Mouse (Mus musculus) heart, embryonic 16.5 days (tissue): ENCODE data around the gene Man1a. TPM values are rescaled to one million over a fixed set of nuclear protein-coding genes. Genes with fewer than 3 reads are reported as not detected.

Experiments
- ATAC-seq: fragments of 200-750 bp; cut with Nextera tagmentation; replicated peaks from 2 replicates; pipeline ENCODE4 v1.8.0; 2017; ENCODE audit warnings: moderate number of reproducible peaks; ENCODE audit not compliant: insufficient read depth, low FRiP score; ENCODE audit errors: extremely low read depth
- H3K27ac ChIP-seq: fragments of 300-500 bp; sonication (generic); 2 replicates; pipeline ENCODE4 v1.5.1; 2014; ENCODE audit warnings: mild to moderate bottlenecking, low read length, control low read depth, moderate library complexity
- H3K27me3 ChIP-seq: fragments of 300-500 bp; sonication (generic); 2 replicates; pipeline ENCODE4 v1.6.1; 2014; ENCODE audit warnings: low read length, mixed read lengths; ENCODE audit not compliant: control insufficient read depth, insufficient read depth
- H3K36me3 ChIP-seq: fragments of 300-500 bp; sonication (generic); 2 replicates; pipeline ENCODE4 v1.6.1; 2014; ENCODE audit not compliant: control insufficient read depth, insufficient read depth
- H3K4me1 ChIP-seq: fragments of 300-500 bp; sonication (generic); 2 replicates; pipeline ENCODE4 v1.6.1; 2014; ENCODE audit warnings: low read length, mixed read lengths; ENCODE audit not compliant: control insufficient read depth, insufficient read depth
- H3K4me2 ChIP-seq: fragments of 300-500 bp; sonication (generic); 2 replicates; pipeline ENCODE4 v1.6.1; 2014; ENCODE audit warnings: low read depth, mild to moderate bottlenecking, control low read depth, low read length
- H3K4me3 ChIP-seq: fragments of 300-500 bp; sonication (generic); 2 replicates; pipeline ENCODE4 v1.5.1; 2014; ENCODE audit warnings: mild to moderate bottlenecking, control low read depth, low read length
- H3K9ac ChIP-seq: fragments of 300-500 bp; sonication (generic); 2 replicates; pipeline ENCODE4 v1.6.1; 2014; ENCODE audit warnings: low read length, control low read depth
- H3K9me3 ChIP-seq: fragments of 300-500 bp; sonication (generic); replicated peaks from 2 replicates; pipeline ENCODE4 v1.6.1; 2016; ENCODE audit warnings: low read length; ENCODE audit not compliant: control insufficient read depth
- WGBS: fragments of 180-500 bp; shearing (Covaris S2); extraction: QIAGEN DNeasy Blood & Tissue Kit; methylation state at CpG from one replicate; pipeline ENCODE4 v1.1.7; 2014; 5-methylcytosine and 5-hydroxymethylcytosine counted together
- polyA plus RNA-seq: library from polyadenylated mRNA; unstranded; fragments of >200 nt; fragmentation: Nextera tagmentation; extraction: Ambion mirVana; gene quantifications from 2 replicates; pipeline ENCODE4 v1.2.1, GENCODE M21; 2015

The Man1a gene
- polyA plus RNA-seq, 1 experiment from 2014 or later, result 5.8 TPM

DNA sequence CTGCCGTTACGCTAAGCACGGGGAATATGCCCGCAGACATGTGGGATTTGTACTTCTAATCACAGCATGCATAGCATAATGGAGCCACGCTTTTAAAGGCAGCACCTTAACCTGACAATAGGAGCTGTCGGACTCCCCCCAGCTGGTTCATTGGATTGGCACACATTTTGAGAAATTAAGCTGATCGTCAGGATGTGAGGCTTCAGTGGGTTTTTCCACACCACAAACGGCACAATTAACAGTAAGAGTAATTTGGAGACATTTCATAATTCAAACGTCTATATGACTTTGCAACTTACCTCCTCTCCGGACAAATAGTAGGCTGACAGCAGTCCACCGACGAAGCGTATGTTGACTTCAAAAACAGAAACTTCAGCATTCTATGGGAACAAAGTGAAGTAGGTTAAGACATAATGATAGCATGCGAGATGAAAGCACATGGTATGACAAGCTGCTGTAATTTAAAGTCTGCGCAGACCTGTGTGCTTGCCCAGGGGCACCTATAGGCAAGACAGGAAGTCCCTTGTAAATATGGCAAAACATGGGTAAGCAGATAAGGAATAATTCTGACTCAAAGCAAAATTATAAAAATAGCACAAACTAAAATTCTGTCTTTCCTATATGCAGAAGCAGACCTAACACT is 62.2 kb downstream of the Man1a start:
- no peak overlapping the region for H3K4me2 ChIP-seq

DNA sequence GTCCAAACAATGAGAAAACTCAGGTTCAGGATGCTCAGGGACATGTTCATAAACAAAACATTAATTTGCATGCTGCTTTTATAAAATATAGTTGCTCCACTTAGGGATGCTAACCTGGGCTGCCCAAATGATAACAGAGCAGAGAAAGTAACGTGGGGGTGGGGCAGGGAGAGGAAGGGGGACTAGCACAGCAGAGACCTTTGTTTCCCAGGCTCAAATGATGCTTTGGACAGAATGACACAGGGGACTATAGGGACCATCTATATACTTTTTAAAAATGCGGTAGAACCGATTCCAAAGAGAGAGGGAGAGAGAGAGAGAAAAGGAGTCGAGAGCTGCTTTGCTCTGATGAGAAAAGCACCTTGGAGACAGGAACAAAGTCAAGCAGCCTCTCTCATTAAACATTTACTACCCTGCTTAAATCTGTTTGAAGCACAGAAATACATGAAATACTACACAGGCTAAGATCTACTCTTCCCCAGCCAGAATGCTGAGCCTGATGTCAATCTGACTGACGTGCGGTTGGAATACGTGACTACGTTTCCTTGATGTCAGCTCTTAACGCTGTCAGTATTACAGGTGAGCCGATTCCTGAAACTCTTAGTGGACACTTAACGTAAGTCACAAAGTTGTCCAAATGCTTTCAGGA is 63.1 kb downstream of the Man1a start:
- H3K4me1 ChIP-seq, result no peaks in the 10 kb centered on the region
- H3K36me3 ChIP-seq, result no peaks in the 10 kb centered on the region
- H3K9me3 ChIP-seq, result no peaks in the 10 kb centered on the region
- 77% methylated on average over 11 of the region's 11 CpGs for WGBS
- no peak overlapping the region for H3K4me3 ChIP-seq
- H3K4me2 ChIP-seq, result no peak overlapping the region
- H3K9ac ChIP-seq, result no peak overlapping the region
- ATAC-seq, result no peak
- no peak overlapping the region for H3K27ac ChIP-seq
- H3K27me3 ChIP-seq, result no peaks in the 10 kb centered on the region

More for the DNA sequence above, 62.2 kb downstream of the Man1a start:
- H3K27me3 ChIP-seq, result no peaks in the 10 kb centered on the region
- H3K4me3 ChIP-seq, result no peak overlapping the region
- no peaks in the 10 kb centered on the region for H3K9me3 ChIP-seq
- H3K9ac ChIP-seq, result no peak overlapping the region
- H3K4me1 ChIP-seq, result no peaks in the 10 kb centered on the region
- no peak for ATAC-seq
- no peaks in the 10 kb centered on the region for H3K36me3 ChIP-seq
- no peak overlapping the region for H3K27ac ChIP-seq
- WGBS, result 86% methylated on average over 15 of the region's 15 CpGs

DNA sequence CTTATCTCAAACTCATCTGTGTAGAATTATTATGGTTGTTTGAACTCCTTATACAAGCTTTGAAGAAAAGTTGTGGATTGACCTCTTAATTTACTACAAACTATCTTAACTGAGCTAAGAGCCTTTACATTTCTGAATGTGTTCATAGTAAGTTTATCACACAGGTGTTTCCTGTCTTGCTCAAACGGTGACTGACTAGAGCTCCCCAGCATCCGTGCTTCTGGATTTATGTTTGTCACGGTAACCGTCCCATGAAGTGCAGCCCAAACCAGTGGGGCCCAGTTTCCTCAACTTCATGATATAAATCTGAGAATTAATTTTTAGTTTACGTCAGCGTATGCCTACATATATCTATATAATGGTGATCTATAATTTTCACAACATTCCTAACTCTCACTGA is 67.3 kb downstream of the Man1a start:
- ATAC-seq, result no peak; the same call in 1 of the 2 replicates
- H3K4me3 ChIP-seq, result no peak overlapping the region
- H3K9ac ChIP-seq, result no peak overlapping the region
- no peaks in the 10 kb centered on the region for H3K27me3 ChIP-seq
- no peak overlapping the region for H3K4me2 ChIP-seq
- 61% methylated on average over 6 of the region's 6 CpGs for WGBS
- no peaks in the 10 kb centered on the region for H3K36me3 ChIP-seq
- H3K27ac ChIP-seq, result no peak overlapping the region
- no peaks in the 10 kb centered on the region for H3K9me3 ChIP-seq
- no peaks in the 10 kb centered on the region for H3K4me1 ChIP-seq

DNA sequence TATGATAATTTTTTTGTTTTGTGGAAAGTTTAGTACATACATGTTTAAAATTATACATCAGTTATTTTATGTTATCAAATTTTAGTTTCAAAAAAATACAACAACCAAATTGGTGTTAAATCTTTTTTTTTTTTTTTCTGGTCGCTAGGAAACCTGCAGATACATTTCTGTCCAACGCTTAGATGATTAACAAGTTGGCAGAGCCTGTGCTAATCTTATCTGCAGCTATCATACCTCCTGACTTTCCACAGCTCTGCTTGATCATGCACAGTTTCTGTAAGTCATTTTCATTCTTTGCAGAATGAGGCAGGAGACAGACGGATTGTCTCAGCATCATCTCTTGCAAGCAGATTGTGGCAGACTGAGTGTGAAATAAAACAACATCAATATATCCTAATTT is 69.5 kb downstream of the Man1a start:
- Histone ChIP-seq H3K27me3 (no peaks in the 10 kb centered on the region), H3K4me3 (no peak overlapping the region), H3K36me3 (no peaks in the 10 kb centered on the region), H3K9me3 (no peaks in the 10 kb centered on the region), H3K27ac (no peak overlapping the region), H3K9ac (no peak overlapping the region), H3K4me1 (no peaks in the 10 kb centered on the region), H3K4me2 (no peak overlapping the region)
- no peak for ATAC-seq
- 37% methylated on average over 3 of the region's 3 CpGs for WGBS

DNA sequence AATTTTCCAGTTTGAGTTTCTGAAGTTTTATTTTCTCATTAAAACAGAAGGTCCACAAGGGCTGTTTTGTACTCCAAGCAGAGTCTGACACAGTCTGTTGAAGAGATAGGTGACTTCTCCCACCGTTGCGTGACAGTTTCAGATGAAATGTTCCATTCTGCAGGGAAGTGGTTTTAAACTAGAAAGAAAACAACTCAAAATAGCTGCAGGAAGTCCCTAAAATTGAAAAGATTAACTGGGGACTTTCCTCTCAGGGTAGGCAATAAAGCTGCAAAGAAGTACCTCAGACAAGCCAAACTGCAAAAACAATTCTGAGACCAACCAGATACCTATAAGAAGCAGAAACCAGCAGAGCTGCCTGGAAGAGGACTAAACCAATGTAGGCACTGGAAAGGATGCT is 70.6 kb downstream of the Man1a start:
- no peaks in the 10 kb centered on the region for H3K4me1 ChIP-seq
- H3K27ac ChIP-seq, result no peak overlapping the region
- H3K36me3 ChIP-seq, result no peaks in the 10 kb centered on the region
- ATAC-seq, result no peak
- H3K9me3 ChIP-seq, result no peaks in the 10 kb centered on the region
- H3K27me3 ChIP-seq, result no peaks in the 10 kb centered on the region
- 75% methylated on average over 2 of the region's 2 CpGs for WGBS
- H3K4me3 ChIP-seq, result no peak overlapping the region
- H3K4me2 ChIP-seq, result no peak overlapping the region
- no peak overlapping the region for H3K9ac ChIP-seq

DNA sequence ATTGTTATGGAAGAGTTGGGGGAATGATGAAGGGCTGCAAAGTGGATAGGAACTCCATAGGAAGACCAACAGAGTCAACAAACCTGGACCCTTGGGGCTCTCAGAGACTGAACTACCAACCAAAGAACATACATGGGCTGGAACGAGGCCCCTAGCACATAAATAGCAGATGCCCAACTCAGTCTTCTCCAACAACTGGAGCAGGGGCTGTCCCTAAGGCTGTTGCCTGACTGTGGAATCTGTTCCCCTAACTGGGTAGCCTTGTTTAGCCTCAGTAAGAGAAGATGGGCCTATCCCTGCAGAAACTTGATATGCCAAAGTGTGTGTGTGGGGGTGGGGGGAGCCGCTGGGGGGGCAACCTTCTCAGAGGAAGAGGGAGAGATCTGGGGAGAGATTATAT is 73.5 kb downstream of the Man1a start:
- no peaks in the 10 kb centered on the region for H3K9me3 ChIP-seq
- H3K9ac ChIP-seq, result no peak overlapping the region
- ATAC-seq, result no peak
- WGBS, result 70% methylated on average over 2 of the region's 2 CpGs
- H3K4me2 ChIP-seq, result no peak overlapping the region
- no peaks in the 10 kb centered on the region for H3K36me3 ChIP-seq
- no peaks in the 10 kb centered on the region for H3K4me1 ChIP-seq
- H3K27ac ChIP-seq, result no peak overlapping the region
- no peaks in the 10 kb centered on the region for H3K27me3 ChIP-seq
- H3K4me3 ChIP-seq, result no peak overlapping the region

DNA sequence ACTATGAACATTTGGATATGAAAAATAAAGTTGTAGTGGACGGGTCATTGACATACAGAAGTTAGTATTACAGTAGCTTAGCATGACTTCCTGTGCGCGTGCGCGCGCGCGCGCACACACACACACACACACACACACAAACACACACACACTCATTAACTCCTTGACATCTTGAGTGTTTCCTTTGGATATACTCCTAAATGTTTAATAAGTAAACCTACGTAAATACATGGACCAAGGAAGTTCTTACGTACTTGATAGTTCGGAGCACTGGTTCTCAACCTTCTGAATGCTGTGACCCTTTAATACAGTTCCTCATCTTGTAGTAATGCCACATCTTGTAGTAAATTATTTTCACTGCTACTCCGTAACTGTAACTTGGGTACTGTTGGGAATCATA is 79.1 kb downstream of the Man1a start:
- H3K9me3 ChIP-seq, result no peaks in the 10 kb centered on the region
- peaks cover 2% of the 10 kb centered on the region; the same call in 1 of the 2 replicates for H3K4me1 ChIP-seq
- 94% methylated on average over 13 of the region's 13 CpGs for WGBS
- no peak overlapping the region for H3K4me3 ChIP-seq
- no peak overlapping the region for H3K27ac ChIP-seq
- no peak for ATAC-seq
- no peak overlapping the region for H3K4me2 ChIP-seq
- no peak overlapping the region for H3K9ac ChIP-seq
- H3K36me3 ChIP-seq, result no peaks in the 10 kb centered on the region
- no peaks in the 10 kb centered on the region for H3K27me3 ChIP-seq

DNA sequence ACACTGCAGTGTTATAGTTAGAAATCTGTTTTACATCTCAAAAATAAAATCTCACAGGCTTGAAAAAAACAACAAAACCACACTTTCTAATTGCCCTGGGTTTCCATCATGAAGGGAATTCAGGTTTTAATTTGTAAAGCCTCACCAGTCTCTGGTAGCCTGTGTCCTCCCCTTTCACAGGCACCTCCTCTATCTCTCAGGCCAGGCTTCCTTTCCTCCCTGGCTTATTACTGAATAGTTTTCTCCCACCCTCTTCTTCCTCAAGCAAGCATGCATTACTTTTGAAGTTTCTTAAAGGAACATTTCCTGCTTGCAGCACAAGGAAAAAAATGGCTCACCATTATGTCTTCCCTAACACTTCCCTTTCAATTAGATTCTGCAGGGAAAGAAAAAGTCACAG is 80.2 kb downstream of the Man1a start:
- ATAC-seq, result no peak
- Histone ChIP-seq H3K4me1 (peaks cover 2% of the 10 kb centered on the region; the same call in 1 of the 2 replicates), H3K4me3 (no peak overlapping the region), H3K9me3 (no peaks in the 10 kb centered on the region), H3K27ac (no peak overlapping the region), H3K9ac (no peak overlapping the region), H3K4me2 (no peak overlapping the region), H3K27me3 (no peaks in the 10 kb centered on the region), H3K36me3 (no peaks in the 10 kb centered on the region)

DNA sequence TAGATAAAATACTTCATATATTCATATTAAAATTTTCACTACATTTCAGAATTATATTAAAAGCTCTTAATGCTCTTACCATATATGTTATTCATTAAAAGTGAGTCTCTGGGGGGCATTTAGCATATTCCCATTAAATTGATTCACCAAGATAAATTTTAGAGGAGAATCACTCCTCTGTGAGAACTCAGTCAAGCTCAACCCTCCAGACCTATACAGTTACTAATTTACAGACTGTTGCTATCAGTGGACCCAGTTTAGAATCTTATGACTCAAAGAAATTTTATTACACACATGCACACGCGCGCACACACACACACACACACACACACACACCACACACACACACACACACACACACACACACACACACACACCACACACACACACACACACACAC is 81.8 kb downstream of the Man1a start:
- Histone ChIP-seq H3K9me3 (no peaks in the 10 kb centered on the region), H3K27ac (no peak overlapping the region), H3K36me3 (no peaks in the 10 kb centered on the region), H3K4me3 (no peak overlapping the region), H3K4me1 (peaks cover 2% of the 10 kb centered on the region; the same call in 1 of the 2 replicates), H3K4me2 (no peak overlapping the region), H3K27me3 (no peaks in the 10 kb centered on the region), H3K9ac (no peak overlapping the region)
- ATAC-seq, result no peak
- WGBS, result 97% methylated on average over 3 of the region's 3 CpGs
